Mouse (Mus musculus) B cell, adult 67 days (primary cell): ENCODE data around the gene Sdsl. TPM values are rescaled to one million over a fixed set of nuclear protein-coding genes. Genes with fewer than 3 reads are reported as not detected.

ENCODE experiments used
- total RNA-seq, 2 experiments: library from RNA; stranded (reverse); gene quantifications; 4 replicates each; pipeline ENCODE4 v1.2.4; 2023

Sdsl gene
- total RNA-seq = not detected

DNA sequence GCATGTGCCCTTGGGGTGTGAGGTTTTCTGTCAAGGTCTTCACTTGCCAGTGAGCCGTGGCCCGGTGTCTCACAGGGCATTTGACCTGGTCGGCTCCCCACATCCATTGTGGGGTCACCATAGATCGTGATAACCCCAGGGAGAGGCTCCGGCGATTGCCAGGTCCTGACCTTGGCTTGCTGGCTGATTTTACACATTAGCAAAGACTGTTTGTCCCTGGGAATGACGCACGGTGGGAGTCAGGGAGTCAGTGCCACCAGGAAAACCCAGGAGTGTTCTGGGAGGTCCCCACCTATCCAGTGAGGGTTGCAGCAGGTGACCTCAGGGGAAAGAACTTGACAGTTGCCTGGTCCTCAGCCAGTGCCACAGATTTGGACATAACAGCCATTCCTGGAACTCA lies at the start of gene Sdsl:
TSS of gene Sdsl (minus strand) at position 41 of the 400 bp plus-strand sequence.

DNA sequence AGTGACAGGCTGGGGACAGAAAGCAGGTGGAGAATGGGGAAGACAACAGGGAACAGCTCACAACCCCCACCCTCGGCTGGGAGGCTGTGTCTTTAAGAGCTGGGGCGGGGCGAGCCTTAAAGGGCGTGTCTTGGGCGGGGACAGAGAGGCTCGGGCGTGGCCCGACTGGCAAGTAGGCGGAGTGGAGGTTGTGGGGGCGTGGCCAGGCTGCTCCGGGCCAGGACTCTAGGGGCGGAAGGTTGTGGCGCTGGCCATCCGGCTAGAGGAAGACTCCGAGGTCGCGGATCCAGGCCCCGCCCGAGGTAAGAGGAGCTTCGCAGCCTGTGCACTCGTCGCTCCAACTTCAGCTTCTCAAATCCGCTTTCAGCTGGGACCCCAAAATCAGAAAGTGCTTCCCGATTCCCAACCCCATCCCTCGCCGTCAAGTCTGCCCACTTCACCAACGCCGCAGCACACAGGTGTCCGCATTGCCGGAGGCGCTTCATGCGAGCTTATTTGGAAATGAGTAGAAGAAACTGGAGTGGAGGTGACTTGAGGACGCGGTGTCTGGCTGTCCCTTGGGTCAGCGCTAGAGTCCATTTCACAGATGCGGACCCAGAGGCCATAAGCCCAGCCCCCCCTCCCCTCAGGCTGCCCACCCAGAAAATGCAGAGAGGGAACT lies 38.5 kb upstream of the Sdsl start, which contains the start of gene Slc8b1:
TSS of gene Slc8b1 (plus strand) at position 187 of the 661 bp plus-strand sequence.

DNA sequence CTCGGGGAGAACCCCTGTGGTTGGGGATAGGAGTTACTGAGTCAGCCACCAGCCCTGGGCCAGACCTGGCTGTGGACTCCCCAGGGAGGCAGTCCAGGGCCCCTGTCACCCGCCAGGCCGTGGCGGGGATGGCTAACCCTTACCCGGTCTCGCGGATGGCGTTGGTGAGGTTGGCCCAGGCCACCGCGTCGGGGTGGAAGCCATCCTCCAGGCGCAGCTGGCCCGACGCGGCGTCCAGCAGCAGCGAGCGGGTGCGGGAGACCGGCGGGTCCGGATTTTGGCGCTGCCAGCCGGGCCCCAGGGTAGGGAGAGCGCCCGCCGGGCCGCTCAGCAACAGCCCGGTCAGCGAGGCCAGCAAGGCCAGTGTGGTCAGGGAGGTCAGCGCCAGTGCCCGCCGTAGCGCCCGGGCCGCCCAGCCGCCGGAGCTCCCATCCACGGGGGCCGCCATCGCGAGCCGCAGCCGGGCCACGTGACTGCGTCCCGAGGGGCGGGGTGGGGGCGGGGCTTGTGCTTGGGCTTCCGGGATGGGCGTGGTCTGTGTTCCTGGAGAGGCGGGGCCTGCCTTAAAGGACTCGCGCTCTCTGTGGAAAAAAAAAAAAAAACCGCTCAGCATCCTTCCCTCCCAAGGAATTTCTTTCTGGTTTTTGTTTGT lies 30.7 kb upstream of the Sdsl start, which contains the start of gene Plbd2:
TSS of gene Plbd2 (minus strand) at position 482 of the 652 bp plus-strand sequence.

DNA sequence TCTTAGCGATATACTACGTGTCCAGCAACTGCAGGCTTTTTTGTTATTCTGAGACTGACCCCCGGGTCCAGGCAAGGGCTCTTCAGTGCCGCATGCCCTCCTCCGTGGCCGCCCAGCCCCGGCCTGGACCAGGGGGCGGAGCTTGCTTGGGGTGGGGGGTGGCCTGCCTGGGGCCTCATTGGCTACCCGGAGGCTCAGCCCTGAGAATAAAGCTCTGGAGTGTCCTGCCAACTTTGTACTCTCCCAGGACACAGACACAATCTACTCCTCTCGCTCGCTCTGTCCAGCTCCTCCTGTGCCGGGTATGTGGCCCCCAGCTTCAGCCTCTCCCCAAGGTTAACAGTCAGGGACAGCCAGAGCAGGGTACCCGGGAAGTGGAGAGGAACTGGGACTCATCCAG lies 3.7 kb upstream of the Sdsl start, which contains the start of gene Sds:
TSS of gene Sds (plus strand) at position 231 of the 400 bp plus-strand sequence.

DNA sequence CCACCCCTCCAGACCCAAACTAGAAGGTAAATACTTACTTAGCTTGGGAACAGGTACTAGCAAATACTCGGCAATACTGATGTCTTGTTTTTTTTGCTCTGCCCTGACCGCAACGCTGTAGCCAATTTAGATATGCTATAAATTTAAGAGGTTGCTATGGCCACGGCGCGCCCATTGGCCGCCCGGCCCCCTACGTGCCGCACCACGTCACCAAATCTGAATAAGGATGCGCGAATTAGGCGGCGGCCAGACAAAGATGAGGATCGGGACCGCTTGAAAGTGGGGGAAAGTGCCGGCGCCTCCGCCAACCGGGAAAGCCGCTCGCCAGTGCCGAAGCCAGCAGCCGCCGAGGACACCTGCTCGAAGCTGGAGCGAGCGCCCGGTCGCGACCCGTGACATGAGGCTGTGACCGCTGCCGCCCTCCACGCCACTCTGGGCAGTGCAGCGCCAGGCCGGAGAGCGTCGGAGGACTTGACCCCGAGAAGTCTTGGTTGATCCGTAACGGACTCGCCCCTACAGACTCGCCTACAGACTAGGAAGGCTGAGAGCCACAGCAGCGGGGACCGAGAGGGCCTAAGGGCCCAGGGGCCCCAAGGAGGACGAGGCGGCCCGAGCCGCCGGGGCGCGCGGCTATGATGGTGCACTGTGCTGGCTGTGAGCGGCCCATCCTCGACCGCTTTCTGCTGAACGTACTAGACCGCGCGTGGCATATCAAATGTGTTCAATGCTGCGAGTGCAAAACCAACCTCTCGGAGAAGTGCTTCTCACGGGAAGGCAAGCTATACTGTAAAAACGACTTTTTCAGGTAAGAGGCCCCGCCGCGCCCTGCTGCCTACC lies 40.7 kb downstream of the Sdsl start, which contains the start of gene Lhx5:
TSS of gene Lhx5 (plus strand) at position 51 of the 837 bp plus-strand sequence.

Other genes with a start within 250 kb of the Sdsl start
- gene Lhx5, start 41.1 kb downstream of the Sdsl start, total RNA-seq = not detected
- not detected for gene Sds, start 3.7 kb upstream of the Sdsl start, total RNA-seq
- gene Plbd2, start 30.8 kb upstream of the Sdsl start, total RNA-seq = 10 to 100 TPM; 23.9 to 29.9 TPM
- gene Slc8b1, start 38.4 kb upstream of the Sdsl start, total RNA-seq = 10 to 100 TPM; 12.7 to 28.1 TPM
- gene Tpcn1, start 115.9 kb upstream of the Sdsl start, total RNA-seq = 10 to 100 TPM; 44.3 to 46.9 TPM
- gene Iqcd, start 116.2 kb upstream of the Sdsl start, total RNA-seq = not detected
- gene Rita1, start 139.8 kb upstream of the Sdsl start, total RNA-seq = 1 to 10 TPM; 5.8 to 6.0 TPM
- 100 to 1,000 TPM; 170 to 180 TPM for gene Ddx54, start 139.9 kb upstream of the Sdsl start, total RNA-seq
- gene Cfap73, start 161.4 kb upstream of the Sdsl start, total RNA-seq = not detected
- 10 to 100 TPM; 49.7 to 54.9 TPM for gene Rasal1, start 176.0 kb upstream of the Sdsl start, total RNA-seq
- gene Dtx1, start 239.1 kb upstream of the Sdsl start, total RNA-seq = 100 to 1,000 TPM; 260 to 264 TPM